Mouse (Mus musculus): ENCODE results near the gene Mbl1. TPM values are rescaled to one million over a fixed set of nuclear protein-coding genes. Genes with fewer than 3 reads are reported as not detected.

Mbl1 gene
- polyA plus RNA-seq, 1 experiment from 2014 or later = not detected

DNA sequence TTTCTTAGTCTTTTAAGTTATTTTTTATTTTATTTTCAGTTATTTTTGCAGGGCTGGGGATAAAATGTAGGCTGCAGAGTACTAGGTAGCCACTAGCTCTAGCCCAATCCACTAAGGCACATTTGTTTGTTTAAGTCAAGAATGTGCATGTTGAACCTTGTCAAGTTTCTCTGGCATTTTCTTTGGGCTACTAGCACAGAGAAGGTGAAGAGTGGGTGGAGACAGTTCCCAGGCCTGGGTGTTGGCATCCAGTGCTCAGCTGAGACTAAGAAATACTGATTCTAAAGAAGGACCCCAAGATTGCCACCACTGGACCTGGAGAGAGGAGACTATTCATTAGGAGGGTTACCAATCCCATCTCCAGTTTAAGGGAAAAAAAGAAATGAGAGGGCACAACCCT lies 14.3 kb upstream of the Mbl1 start:
- no peak overlapping the region for H3K4me3 ChIP-seq (ENCODE audit: low read length)
- no peak for ATAC-seq (ENCODE audit: low FRiP score, low TSS enrichment)
- H3K9ac ChIP-seq (ENCODE audit: low read depth, low read length) = no peak overlapping the region
- H3K4me1 ChIP-seq (ENCODE audit: control insufficient read depth, insufficient read depth, low read length) = no peaks in the 10 kb centered on the region
- H3K4me2 ChIP-seq (replicated peaks; ENCODE audit: low read depth, low read length) = no peak overlapping the region
- H3K27me3 ChIP-seq (ENCODE audit: control insufficient read depth, insufficient read depth, low read length) = no peaks in the 10 kb centered on the region
- no peak overlapping the region for H3K27ac ChIP-seq (ENCODE audit: low read depth, low read length)
- H3K9me3 ChIP-seq (ENCODE audit: control insufficient read depth, low read length) = no peaks in the 10 kb centered on the region
- H3K36me3 ChIP-seq (ENCODE audit: control insufficient read depth, insufficient read depth, low read length) = no peaks in the 10 kb centered on the region

DNA sequence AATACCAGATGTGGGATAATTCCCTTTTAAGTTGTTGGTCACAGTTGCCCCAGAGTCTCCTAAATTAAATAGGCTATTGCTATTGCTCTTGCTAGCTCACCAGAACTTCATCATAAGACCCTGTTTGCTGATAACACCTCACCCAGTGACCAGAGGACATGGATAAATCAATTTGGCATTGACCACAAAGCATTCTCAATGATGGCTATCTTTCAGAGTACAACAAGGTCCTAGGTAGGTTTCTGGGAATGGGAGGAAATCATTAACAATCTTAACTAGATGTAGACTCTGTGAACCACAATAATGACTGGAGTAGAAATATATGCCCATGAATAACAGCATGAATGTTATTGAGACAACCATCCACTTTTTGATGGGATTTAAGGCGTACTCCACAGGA lies 10.6 kb upstream of the Mbl1 start:
- no peak for ATAC-seq (ENCODE audit: low FRiP score, low TSS enrichment)
- no peak overlapping the region for H3K27ac ChIP-seq (ENCODE audit: low read depth, low read length)
- 82% methylated on average over 1 of the region's 1 CpGs for WGBS

DNA sequence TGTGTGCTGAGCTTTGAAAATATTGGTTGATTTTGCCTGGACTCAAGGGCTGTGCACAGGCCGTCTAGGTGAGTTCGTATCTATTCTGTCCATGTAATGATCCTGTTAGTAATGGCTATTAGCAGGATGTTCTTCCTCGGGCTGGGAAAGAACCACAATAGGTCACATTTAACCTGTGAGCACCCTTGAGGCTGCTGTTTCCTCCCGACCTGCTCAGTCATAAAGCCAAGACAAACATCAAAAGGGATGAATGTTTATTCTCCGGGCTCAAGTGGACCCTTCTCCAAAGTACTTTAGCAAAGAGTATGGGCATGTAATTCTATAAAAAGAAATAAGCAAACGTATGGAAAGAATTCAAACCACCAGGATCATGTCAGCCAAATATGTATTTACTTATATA lies 5.2 kb upstream of the Mbl1 start:
- Histone ChIP-seq H3K27ac (ENCODE audit: low read depth, low read length) (no peak overlapping the region), H3K9me3 (ENCODE audit: control insufficient read depth, low read length) (no peaks in the 10 kb centered on the region), H3K27me3 (ENCODE audit: control insufficient read depth, insufficient read depth, low read length) (no peaks in the 10 kb centered on the region), H3K4me2 (replicated peaks; ENCODE audit: low read depth, low read length) (no peak overlapping the region), H3K4me3 (ENCODE audit: low read length) (no peak overlapping the region), H3K4me1 (ENCODE audit: control insufficient read depth, insufficient read depth, low read length) (no peaks in the 10 kb centered on the region), H3K9ac (ENCODE audit: low read depth, low read length) (no peak overlapping the region), H3K36me3 (ENCODE audit: control insufficient read depth, insufficient read depth, low read length) (no peaks in the 10 kb centered on the region)
- WGBS = 52% methylated on average over 6 of the region's 6 CpGs
- ATAC-seq (ENCODE audit: low FRiP score, low TSS enrichment) = no peak

More for the DNA sequence above, 10.6 kb upstream of the Mbl1 start:
- Histone ChIP-seq H3K9me3 (ENCODE audit: control insufficient read depth, low read length) (no peaks in the 10 kb centered on the region), H3K9ac (ENCODE audit: low read depth, low read length) (no peak overlapping the region), H3K36me3 (ENCODE audit: control insufficient read depth, insufficient read depth, low read length) (no peaks in the 10 kb centered on the region), H3K27me3 (ENCODE audit: control insufficient read depth, insufficient read depth, low read length) (no peaks in the 10 kb centered on the region), H3K4me3 (ENCODE audit: low read length) (no peak overlapping the region), H3K4me2 (replicated peaks; ENCODE audit: low read depth, low read length) (no peak overlapping the region), H3K4me1 (ENCODE audit: control insufficient read depth, insufficient read depth, low read length) (no peaks in the 10 kb centered on the region)

DNA sequence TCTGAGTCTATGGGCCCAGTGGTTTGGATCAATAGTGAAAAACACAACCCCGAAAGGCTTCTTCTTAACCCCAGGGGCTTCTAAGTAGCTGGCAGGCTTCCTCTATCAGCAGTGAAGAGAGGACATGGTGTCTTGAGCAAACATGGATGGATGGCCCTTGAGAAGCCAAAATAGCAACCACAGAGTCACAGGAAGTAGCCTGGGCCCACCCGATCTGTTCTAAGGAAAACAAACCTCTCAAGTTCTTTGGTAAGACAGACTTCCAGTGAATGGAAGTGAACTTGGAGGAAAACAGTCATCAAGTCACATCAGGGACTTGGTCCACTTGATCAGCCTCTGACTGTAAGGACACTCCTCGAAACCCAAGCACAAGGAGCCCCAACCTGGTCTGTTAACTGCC lies 4.3 kb upstream of the Mbl1 start:
- Histone ChIP-seq H3K4me1 (ENCODE audit: control insufficient read depth, insufficient read depth, low read length) (no peaks in the 10 kb centered on the region), H3K27me3 (ENCODE audit: control insufficient read depth, insufficient read depth, low read length) (no peaks in the 10 kb centered on the region), H3K9ac (ENCODE audit: low read depth, low read length) (no peak overlapping the region), H3K4me3 (ENCODE audit: low read length) (no peak overlapping the region), H3K27ac (ENCODE audit: low read depth, low read length) (no peak overlapping the region), H3K9me3 (ENCODE audit: control insufficient read depth, low read length) (no peaks in the 10 kb centered on the region), H3K4me2 (replicated peaks; ENCODE audit: low read depth, low read length) (no peak overlapping the region), H3K36me3 (ENCODE audit: control insufficient read depth, insufficient read depth, low read length) (no peaks in the 10 kb centered on the region)
- 80% methylated on average over 3 of the region's 3 CpGs for WGBS
- ATAC-seq (ENCODE audit: low FRiP score, low TSS enrichment) = no peak

DNA sequence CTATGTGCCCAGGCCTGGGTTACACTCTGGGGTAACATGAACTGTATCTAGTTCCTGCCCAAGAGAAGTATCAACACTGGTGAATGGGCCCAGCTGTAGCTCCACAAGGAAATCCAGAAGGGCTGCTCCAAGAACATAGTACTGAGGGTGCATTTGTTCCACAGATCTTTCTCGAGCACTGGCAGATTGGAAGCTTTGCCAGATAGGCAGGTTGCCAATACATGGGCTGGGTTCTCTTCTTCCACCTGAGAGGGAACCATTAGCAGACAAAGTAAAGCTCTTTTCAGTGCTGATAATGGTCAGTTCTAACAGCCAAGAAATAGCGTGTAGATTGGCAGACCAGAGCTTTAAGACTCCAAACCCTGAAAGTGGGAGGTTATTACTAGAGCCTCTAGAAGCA lies 3.9 kb upstream of the Mbl1 start:
- WGBS = 90% methylated on average over 2 of the region's 2 CpGs
- H3K27me3 ChIP-seq (ENCODE audit: control insufficient read depth, insufficient read depth, low read length) = no peaks in the 10 kb centered on the region
- no peaks in the 10 kb centered on the region for H3K9me3 ChIP-seq (ENCODE audit: control insufficient read depth, low read length)
- H3K4me1 ChIP-seq (ENCODE audit: control insufficient read depth, insufficient read depth, low read length) = no peaks in the 10 kb centered on the region
- ATAC-seq (ENCODE audit: low FRiP score, low TSS enrichment) = no peak
- H3K9ac ChIP-seq (ENCODE audit: low read depth, low read length) = no peak overlapping the region
- H3K4me2 ChIP-seq (replicated peaks; ENCODE audit: low read depth, low read length) = no peak overlapping the region
- H3K4me3 ChIP-seq (ENCODE audit: low read length) = no peak overlapping the region
- no peak overlapping the region for H3K27ac ChIP-seq (ENCODE audit: low read depth, low read length)
- no peaks in the 10 kb centered on the region for H3K36me3 ChIP-seq (ENCODE audit: control insufficient read depth, insufficient read depth, low read length)

DNA sequence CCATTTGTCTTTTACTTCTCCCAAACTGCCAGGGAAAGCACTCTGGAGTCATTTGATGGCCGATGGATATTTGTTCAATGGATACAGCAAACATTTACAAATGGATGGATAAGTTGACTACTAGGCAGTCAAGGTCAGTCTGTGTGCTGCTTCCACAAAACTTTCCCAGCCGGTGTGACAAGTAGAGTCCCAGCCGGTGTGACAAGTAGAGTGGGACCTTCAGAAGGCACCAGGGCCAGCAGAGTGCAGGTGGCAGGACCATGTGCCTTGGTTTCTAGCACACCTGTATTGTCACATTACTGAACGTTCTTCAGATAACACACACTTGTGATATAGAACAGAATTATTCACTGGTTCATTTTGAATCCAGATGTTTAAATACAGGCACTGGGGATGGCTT lies 8.8 kb downstream of the Mbl1 start:
- H3K9me3 ChIP-seq (ENCODE audit: control insufficient read depth, low read length) = no peaks in the 10 kb centered on the region
- no peaks in the 10 kb centered on the region for H3K27me3 ChIP-seq (ENCODE audit: control insufficient read depth, insufficient read depth, low read length)
- H3K4me2 ChIP-seq (replicated peaks; ENCODE audit: low read depth, low read length) = no peak overlapping the region
- WGBS = 92% methylated on average over 4 of the region's 4 CpGs
- no peak overlapping the region for H3K27ac ChIP-seq (ENCODE audit: low read depth, low read length)
- H3K36me3 ChIP-seq (ENCODE audit: control insufficient read depth, insufficient read depth, low read length) = no peaks in the 10 kb centered on the region
- no peak overlapping the region for H3K9ac ChIP-seq (ENCODE audit: low read depth, low read length)
- ATAC-seq (ENCODE audit: low FRiP score, low TSS enrichment) = no peak
- no peak overlapping the region for H3K4me3 ChIP-seq (ENCODE audit: low read length)
- no peaks in the 10 kb centered on the region for H3K4me1 ChIP-seq (ENCODE audit: control insufficient read depth, insufficient read depth, low read length)

DNA sequence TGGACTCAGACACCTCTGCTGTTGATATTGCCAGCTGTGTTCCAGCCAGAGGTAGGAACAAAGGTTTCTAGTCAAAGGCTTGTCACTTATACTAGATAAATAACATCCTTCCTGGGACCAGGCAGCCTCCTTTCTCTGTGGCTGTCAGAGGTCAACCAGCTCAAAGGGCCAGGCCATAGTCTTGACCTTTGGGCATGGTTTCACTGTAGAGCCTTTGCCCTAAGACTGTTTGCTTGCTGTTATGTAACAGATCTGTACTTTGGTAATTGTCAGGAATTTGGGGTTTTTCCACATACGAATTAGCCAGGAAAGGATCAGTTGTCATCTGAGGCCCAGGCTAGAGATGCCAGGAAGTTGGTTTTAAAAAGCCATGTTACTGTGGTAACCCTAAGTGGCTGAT lies 9.5 kb downstream of the Mbl1 start:
- H3K27me3 ChIP-seq (ENCODE audit: control insufficient read depth, insufficient read depth, low read length) = no peaks in the 10 kb centered on the region
- no peak overlapping the region for H3K4me3 ChIP-seq (ENCODE audit: low read length)
- no peak overlapping the region for H3K27ac ChIP-seq (ENCODE audit: low read depth, low read length)
- H3K36me3 ChIP-seq (ENCODE audit: control insufficient read depth, insufficient read depth, low read length) = no peaks in the 10 kb centered on the region
- 34% methylated on average over 1 of the region's 1 CpGs for WGBS
- H3K4me1 ChIP-seq (ENCODE audit: control insufficient read depth, insufficient read depth, low read length) = no peaks in the 10 kb centered on the region
- ATAC-seq (ENCODE audit: low FRiP score, low TSS enrichment) = no peak
- H3K9ac ChIP-seq (ENCODE audit: low read depth, low read length) = no peak overlapping the region
- no peaks in the 10 kb centered on the region for H3K9me3 ChIP-seq (ENCODE audit: control insufficient read depth, low read length)
- no peak overlapping the region for H3K4me2 ChIP-seq (replicated peaks; ENCODE audit: low read depth, low read length)

DNA sequence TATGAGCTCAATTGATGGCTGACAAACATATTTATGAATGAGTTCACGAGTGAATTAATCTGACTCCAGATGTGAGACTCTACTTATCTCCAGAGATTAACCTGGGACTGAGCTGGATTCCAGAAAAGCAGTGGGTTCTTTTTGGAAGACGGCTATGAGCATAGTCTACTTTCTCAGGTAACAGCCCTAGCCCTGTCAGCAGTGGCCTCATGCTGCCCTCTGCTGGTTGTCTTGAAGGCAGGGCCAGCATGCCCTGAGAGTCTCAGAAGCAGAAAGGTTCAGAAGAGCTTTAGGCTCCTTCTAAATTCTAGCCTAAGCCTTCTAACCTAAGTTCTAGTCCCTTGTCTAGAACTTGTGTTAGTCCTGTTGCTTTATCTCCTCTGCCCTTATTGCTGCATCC lies 11.4 kb downstream of the Mbl1 start:
- no peaks in the 10 kb centered on the region for H3K9me3 ChIP-seq (ENCODE audit: control insufficient read depth, low read length)
- H3K36me3 ChIP-seq (ENCODE audit: control insufficient read depth, insufficient read depth, low read length) = no peaks in the 10 kb centered on the region
- H3K4me2 ChIP-seq (replicated peaks; ENCODE audit: low read depth, low read length) = no peak overlapping the region
- H3K27ac ChIP-seq (ENCODE audit: low read depth, low read length) = no peak overlapping the region
- H3K9ac ChIP-seq (ENCODE audit: low read depth, low read length) = no peak overlapping the region
- 14% methylated on average over 2 of the region's 2 CpGs for WGBS
- no peaks in the 10 kb centered on the region for H3K27me3 ChIP-seq (ENCODE audit: control insufficient read depth, insufficient read depth, low read length)
- no peak overlapping the region for H3K4me3 ChIP-seq (ENCODE audit: low read length)
- no peak for ATAC-seq (ENCODE audit: low FRiP score, low TSS enrichment)
- no peaks in the 10 kb centered on the region for H3K4me1 ChIP-seq (ENCODE audit: control insufficient read depth, insufficient read depth, low read length)

DNA sequence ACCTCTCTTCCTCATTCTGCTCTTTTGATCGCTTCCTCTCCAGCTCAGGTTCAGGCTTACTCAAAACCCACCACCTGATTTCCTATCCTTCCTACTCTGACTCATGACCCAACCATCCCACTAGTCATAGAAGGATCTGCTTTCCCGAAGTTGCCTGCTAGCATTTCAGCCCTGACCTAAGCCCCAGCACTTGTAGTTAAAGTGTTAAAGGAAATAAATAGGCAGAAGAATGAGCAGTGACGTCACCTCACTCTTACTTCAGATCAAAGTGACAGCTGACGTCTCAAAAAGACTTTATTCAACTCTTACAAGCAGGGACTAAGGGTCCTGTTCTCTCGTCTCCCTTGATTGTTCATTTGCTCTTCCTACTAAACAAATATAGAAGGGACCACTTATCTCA lies 16.0 kb downstream of the Mbl1 start:
- Histone ChIP-seq H3K4me1 (ENCODE audit: control insufficient read depth, insufficient read depth, low read length) (no peaks in the 10 kb centered on the region), H3K9ac (ENCODE audit: low read depth, low read length) (no peak overlapping the region), H3K4me2 (replicated peaks; ENCODE audit: low read depth, low read length) (no peak overlapping the region), H3K36me3 (ENCODE audit: control insufficient read depth, insufficient read depth, low read length) (no peaks in the 10 kb centered on the region), H3K27me3 (ENCODE audit: control insufficient read depth, insufficient read depth, low read length) (no peaks in the 10 kb centered on the region), H3K4me3 (ENCODE audit: low read length) (no peak overlapping the region), H3K27ac (ENCODE audit: low read depth, low read length) (no peak overlapping the region), H3K9me3 (ENCODE audit: control insufficient read depth, low read length) (no peaks in the 10 kb centered on the region)
- 55% methylated on average over 5 of the region's 5 CpGs for WGBS
- ATAC-seq (ENCODE audit: low FRiP score, low TSS enrichment) = no peak

DNA sequence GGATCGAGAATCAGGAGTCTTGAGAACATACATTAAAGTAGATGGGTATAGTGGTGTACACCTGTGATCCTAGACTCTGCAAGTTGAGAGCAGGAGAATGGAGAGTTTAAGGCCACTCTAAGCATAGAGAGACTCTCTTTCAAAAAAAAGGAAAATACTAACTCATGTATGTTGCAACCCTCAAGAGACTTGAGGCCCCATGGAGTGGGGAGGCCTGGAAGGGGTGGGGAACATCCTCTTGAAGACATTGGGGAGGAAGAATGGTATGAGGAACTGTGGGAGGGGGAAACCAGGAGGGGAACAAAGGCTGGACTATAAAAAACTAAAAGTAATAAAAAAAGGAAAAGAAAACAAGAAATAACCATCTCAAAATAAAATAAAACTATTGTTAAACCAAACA lies 17.3 kb downstream of the Mbl1 start:
- no peak overlapping the region for H3K4me3 ChIP-seq (ENCODE audit: low read length)
- no peaks in the 10 kb centered on the region for H3K4me1 ChIP-seq (ENCODE audit: control insufficient read depth, insufficient read depth, low read length)
- H3K9me3 ChIP-seq (ENCODE audit: control insufficient read depth, low read length) = no peaks in the 10 kb centered on the region
- ATAC-seq (ENCODE audit: low FRiP score, low TSS enrichment) = no peak
- H3K9ac ChIP-seq (ENCODE audit: low read depth, low read length) = no peak overlapping the region
- H3K27ac ChIP-seq (ENCODE audit: low read depth, low read length) = no peak overlapping the region
- H3K4me2 ChIP-seq (replicated peaks; ENCODE audit: low read depth, low read length) = no peak overlapping the region
- 91% methylated on average over 1 of the region's 1 CpGs for WGBS
- no peaks in the 10 kb centered on the region for H3K27me3 ChIP-seq (ENCODE audit: control insufficient read depth, insufficient read depth, low read length)
- no peaks in the 10 kb centered on the region for H3K36me3 ChIP-seq (ENCODE audit: control insufficient read depth, insufficient read depth, low read length)
